Mouse (Mus musculus) cortical plate, adult 2 months (tissue): Measurements from ENCODE around the gene Polr1c.

Experiments used
- CTCF ChIP-seq: fragments of 200-500 bp; IDR thresholded peaks from 2 replicates; pipeline ENCODE4 v1.5.1; 2011; ENCODE audit warnings: mild to moderate bottlenecking, control low read depth, low read length; ENCODE audit not compliant: insufficient read depth; ENCODE audit errors: extremely low read depth
- POLR2A ChIP-seq: fragments of 200-500 bp; IDR thresholded peaks from 2 replicates; pipeline ENCODE4 v1.6.1; 2011; ENCODE audit warnings: mild to moderate bottlenecking, low read length, control low read depth; ENCODE audit not compliant: insufficient read depth; ENCODE audit errors: extremely low read depth

DNA sequence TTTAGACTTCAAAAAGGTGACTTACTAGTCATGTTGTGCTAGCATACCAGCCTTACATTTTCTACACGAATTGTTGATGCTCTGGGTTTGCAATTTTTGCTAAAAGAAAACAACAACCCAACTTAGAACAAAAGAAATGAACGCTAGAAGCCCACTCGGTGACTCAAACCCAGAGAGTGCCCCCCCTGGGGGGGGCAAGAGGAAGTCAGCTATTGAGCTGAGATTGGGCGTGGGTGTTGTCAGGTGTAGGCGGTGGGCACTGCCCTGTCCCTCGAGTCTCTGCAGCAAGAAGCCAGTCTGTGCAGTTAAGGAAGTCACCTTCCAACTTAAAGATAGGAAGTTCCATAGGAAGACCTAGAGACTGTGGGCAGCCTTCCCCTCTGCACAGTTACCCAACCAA, 48.7 kb upstream of the Polr1c start:
- TF ChIP-seq CTCF (no peak), POLR2A (no peak)
